Mouse (Mus musculus) lung, postnatal 0 days (tissue): ENCODE results near the gene Txn2.

Source experiments
- CTCF ChIP-seq: IDR thresholded peaks from 2 replicates; pipeline ENCODE4 v1.5.1; 2016; ENCODE audit warnings: antibody characterized with exemption, mild to moderate bottlenecking
- EP300 ChIP-seq: IDR thresholded peaks from 2 replicates; pipeline ENCODE4 v1.6.1; 2016; ENCODE audit warnings: antibody characterized with exemption, mild to moderate bottlenecking, control low read depth

- TF ChIP-seq CTCF = no peak
- no peak for TF ChIP-seq EP300
These were observed 28.8 kb upstream of the Txn2 start for GRCm38 (mm10) chr15:77957625-77958024.
